Mouse (Mus musculus) erythroblast, embryonic 14.5 days (primary cell): ENCODE data around the gene Pus1. TPM values are rescaled to one million over a fixed set of nuclear protein-coding genes. Genes with fewer than 3 reads are reported as not detected.

Experiments used
- H3K27me3 ChIP-seq: 2 replicates; pipeline ENCODE4 v1.6.1; 2012; ENCODE audit warnings: inconsistent platforms; ENCODE audit not compliant: control insufficient read depth
- H3K36me3 ChIP-seq: 2 replicates; pipeline ENCODE4 v1.6.1; 2012; ENCODE audit warnings: mild to moderate bottlenecking, inconsistent platforms; ENCODE audit not compliant: control insufficient read depth
- H3K4me1 ChIP-seq: 2 replicates; pipeline ENCODE4 v1.6.1; 2012; ENCODE audit warnings: inconsistent platforms; ENCODE audit not compliant: control insufficient read depth
- H3K4me3 ChIP-seq: replicated peaks from 2 replicates; pipeline ENCODE3; 2012; ENCODE audit warnings: moderate library complexity, mild to moderate bottlenecking, inconsistent platforms
- H3K9me3 ChIP-seq: 2 replicates; pipeline ENCODE4 v1.6.1; 2012; ENCODE audit warnings: low read length, inconsistent platforms, mixed read lengths; ENCODE audit not compliant: control insufficient read depth
- GATA1 ChIP-seq: IDR thresholded peaks from 2 replicates; pipeline ENCODE4 v1.6.1; 2012; ENCODE audit warnings: low read length, inconsistent platforms, mixed read lengths
- TAL1 ChIP-seq: IDR thresholded peaks from 3 replicates; pipeline ENCODE4 v1.6.1; 2012; ENCODE audit warnings: low read length, inconsistent platforms, mixed read lengths
- polyA plus RNA-seq: library from polyadenylated mRNA; stranded (reverse); fragments of >175 nt; gene quantifications from 2 replicates; pipeline ENCODE4 v1.2.3, GENCODE M21; 2012

Gene Pus1
- polyA plus RNA-seq = 3.1 and 3.7 TPM in 2 replicates

DNA sequence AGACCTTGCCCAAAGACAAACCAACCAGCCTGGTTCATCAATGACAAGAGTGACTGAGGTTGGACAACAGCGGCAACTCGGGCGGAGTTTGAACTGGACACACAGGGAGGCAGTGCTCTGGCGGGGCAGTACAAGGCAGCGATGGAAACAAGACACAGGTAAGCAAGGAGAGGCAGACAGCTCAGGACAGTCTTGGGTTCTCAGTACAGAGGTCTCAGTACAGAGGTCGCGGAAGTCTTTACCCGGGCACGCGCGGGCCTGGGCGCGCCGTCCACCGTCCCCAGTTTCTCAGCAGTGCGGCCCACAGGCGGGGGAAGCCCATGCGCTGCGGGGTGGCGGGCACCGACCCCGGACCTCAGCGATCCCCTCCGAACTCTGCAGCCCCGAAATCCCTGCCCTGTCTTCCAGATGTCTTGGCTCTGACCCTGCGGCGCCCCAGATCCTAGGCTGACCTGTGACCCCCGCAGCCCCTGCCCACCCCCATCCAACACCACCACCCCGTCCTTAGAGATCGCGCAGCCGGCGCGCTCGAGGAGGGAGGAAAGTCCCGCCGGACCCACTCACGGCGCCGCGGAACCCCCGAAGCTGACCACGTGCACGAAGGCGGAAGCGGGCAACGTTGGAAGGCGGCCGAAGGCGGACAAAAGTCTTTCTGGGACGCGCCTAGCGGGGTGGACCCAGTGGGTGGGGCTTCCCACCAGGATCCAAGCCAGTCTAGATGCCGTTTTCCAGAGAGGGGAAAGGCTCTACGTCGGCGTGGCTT lies at the start of gene Pus1:
TSS of gene Pus1 (minus strand) at position 662 of the 763 bp plus-strand sequence.
- Histone ChIP-seq H3K9me3 (no peaks in the 10 kb centered on the region), H3K4me3 (peak within 1 kb of the TSS; percentile 67), H3K36me3 (peaks cover 55% of the 10 kb centered on the region), H3K4me1 (peaks cover 71% of the 10 kb centered on the region), H3K27me3 (no peaks in the 10 kb centered on the region)
- no peak for TF ChIP-seq GATA1
- no peak for TF ChIP-seq TAL1

DNA sequence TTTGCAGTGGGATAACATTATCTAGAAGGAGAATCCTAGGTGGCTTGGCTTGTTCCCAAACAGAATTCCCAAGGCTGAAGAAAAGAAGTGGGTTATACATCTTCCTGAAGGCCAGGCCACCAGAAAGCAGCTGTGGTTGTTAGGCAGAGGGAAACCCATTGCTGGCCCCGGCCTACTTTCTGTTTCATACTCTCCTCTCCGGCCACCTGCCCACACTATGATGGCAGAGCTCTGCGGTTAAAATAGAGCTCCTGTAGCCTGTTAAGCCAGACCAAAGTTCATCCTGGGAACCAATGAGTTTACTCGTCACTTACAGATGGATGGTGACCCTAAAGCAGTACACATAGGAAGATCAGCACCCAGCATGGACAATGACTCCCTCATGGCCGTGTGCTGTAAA lies 47.1 kb upstream of the Pus1 start:
- H3K36me3 ChIP-seq = peaks cover 49% of the 10 kb centered on the region
- no peak overlapping the region for H3K4me3 ChIP-seq
- TF ChIP-seq TAL1 (no peak), GATA1 (no peak)

DNA sequence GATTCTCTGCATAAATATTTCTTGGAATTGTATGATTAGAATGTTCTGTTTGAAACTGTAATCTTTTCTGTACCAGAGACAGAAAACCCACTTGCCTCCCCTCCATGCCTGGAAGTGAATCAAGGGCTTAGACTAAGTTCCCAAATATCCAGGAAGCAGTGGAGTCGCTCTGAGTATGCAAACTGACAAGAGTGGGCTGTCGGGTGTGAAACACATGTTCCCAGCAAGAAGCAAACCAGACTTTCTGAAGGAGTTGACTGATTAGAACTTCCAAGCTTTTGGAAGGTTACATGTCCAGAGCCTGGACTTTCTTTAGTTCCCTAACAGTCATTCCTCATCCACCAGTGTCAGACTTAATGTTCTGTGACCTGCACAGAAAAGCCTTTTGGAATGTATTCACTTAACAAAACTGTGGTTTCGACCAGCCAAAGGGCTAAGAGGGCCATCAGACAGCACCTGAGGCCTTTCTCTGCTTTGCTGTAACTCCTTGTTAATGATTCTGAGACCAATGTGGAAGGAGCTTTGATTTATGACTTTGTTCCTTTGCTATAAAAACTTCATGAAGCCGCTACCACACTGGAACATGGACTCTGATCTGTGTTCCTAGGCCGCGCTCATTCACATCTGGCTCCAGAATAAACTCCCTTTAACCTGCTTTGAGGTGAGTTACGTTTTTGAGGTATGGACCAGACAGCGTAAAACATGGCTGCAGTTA lies 46.5 kb upstream of the Pus1 start:
- Histone ChIP-seq H3K4me3 (no peak overlapping the region), H3K36me3 (peaks cover 43% of the 10 kb centered on the region), H3K9me3 (no peaks in the 10 kb centered on the region), H3K27me3 (peaks cover 10% of the 10 kb centered on the region), H3K4me1 (peaks cover 12% of the 10 kb centered on the region)
- TF ChIP-seq TAL1 (no peak), GATA1 (no peak)

More for the DNA sequence above, 47.1 kb upstream of the Pus1 start:
- Histone ChIP-seq H3K9me3 (no peaks in the 10 kb centered on the region), H3K27me3 (peaks cover 5% of the 10 kb centered on the region), H3K4me1 (peaks cover 12% of the 10 kb centered on the region)

DNA sequence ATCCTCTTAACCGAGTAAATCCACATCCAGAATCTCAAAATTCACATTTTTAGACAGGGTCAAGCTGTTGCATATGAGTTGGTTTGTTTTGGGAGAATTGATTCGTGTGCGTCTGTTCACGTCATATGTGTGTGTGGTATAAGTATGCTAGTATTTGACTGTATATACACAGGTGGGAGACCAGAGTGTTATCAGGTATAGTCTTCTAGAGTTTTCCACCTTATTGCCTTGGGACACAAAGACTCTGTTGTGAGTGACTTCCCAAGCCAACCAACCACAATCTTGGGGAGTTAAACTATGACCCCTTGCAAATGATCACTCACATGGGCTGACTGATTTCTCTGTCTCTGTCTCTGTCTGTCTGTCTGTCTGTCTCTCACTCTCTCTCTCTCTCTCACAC lies 44.0 kb upstream of the Pus1 start:
- TF ChIP-seq TAL1 = no peak
- no peak for TF ChIP-seq GATA1
- Histone ChIP-seq H3K4me1 (peaks cover 7% of the 10 kb centered on the region), H3K9me3 (no peaks in the 10 kb centered on the region), H3K4me3 (no peak overlapping the region), H3K36me3 (peaks cover 21% of the 10 kb centered on the region), H3K27me3 (peaks cover 13% of the 10 kb centered on the region)

DNA sequence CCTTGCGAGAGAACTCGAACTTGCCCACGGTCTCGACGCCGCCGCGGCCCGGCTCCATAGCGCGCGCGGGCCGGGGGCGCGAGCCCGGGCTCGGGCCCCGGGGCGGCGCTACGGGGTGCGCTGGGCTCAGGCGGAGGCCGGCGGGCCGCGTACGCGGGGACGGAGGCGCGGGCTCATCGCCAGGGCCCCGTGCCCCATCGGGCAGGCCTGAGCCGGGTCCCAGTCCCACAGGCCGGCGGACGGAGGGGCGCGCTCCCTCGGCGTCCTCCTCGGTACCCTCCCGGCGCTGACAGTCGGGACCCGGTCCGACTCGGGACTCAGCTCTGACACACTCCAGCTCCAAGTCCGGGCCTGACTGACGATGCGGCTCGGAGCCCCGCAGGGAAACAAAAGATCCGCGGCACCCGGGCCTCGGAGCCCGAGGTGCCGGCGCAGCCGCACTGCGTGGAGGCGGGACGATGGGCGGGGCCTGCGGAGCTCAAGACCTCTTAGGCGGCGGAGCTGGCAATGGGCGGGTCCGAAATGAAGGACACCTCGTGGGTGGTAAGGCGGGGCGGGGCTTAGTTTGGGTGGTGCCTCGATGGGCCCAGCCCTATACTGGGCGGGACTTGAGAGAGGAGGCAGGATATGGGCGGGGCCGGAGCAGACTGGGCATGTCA lies 29.3 kb upstream of the Pus1 start, which contains the start of gene Ulk1:
TSS of gene Ulk1 (minus strand) at position 431 of the 659 bp plus-strand sequence.
- H3K36me3 ChIP-seq = peaks cover 32% of the 10 kb centered on the region
- H3K27me3 ChIP-seq = no peaks in the 10 kb centered on the region; the same call in 1 of the 2 replicates
- peaks cover 60% of the 10 kb centered on the region for H3K4me1 ChIP-seq
- peak within 1 kb of the TSS; percentile 93 for H3K4me3 ChIP-seq
- no peaks in the 10 kb centered on the region for H3K9me3 ChIP-seq
- no peak for TF ChIP-seq GATA1
- TF ChIP-seq TAL1 = no peak

DNA sequence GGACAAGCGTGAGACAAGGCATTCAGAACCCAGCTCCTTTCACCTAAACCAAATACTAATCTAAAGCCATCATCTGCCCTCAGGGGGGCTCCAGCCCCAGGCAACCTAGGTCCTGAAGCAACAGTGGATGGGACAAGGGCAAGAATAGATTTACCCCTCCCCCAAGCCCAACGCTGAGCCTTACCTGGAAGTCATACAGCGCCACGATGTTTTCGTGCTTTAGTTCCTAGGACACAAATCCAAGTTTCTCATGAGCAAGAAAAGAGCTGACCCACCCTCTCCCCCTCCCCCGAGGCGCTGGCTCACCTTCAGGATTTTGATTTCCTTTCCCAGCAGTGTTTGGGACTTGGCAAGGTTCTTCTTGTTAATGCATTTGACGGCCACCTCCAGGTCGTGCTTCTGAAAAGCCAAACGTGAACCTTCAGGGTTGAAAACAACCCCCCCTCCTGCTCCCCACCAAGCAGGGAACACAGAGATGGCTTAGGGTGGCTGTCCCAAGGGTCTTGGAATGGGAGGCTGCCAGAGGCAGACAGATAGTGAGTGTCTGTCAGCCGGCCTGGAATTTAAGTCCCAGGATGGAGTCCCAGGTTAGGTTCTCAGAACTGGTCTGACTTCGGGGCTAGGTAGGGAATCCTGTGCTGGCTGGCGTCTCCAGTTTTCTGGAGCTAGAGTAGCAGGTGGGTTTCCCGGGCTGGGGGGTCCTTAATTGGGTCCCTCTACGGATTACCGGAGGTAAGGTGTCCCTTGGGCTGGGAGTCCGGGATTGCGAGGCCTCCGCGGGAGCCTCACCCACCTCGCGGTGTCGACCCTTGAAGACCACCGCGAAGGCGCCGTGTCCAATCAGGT lies 28.6 kb upstream of the Pus1 start:
- TF ChIP-seq GATA1 (peak; percentile 23; the same call in 1 of the 2 replicates), TAL1 (no peak)
- Histone ChIP-seq H3K9me3 (no peaks in the 10 kb centered on the region), H3K36me3 (peaks cover 39% of the 10 kb centered on the region), H3K4me3 (peak overlapping the region; percentile 93), H3K4me1 (peaks cover 67% of the 10 kb centered on the region), H3K27me3 (no peaks in the 10 kb centered on the region)

DNA sequence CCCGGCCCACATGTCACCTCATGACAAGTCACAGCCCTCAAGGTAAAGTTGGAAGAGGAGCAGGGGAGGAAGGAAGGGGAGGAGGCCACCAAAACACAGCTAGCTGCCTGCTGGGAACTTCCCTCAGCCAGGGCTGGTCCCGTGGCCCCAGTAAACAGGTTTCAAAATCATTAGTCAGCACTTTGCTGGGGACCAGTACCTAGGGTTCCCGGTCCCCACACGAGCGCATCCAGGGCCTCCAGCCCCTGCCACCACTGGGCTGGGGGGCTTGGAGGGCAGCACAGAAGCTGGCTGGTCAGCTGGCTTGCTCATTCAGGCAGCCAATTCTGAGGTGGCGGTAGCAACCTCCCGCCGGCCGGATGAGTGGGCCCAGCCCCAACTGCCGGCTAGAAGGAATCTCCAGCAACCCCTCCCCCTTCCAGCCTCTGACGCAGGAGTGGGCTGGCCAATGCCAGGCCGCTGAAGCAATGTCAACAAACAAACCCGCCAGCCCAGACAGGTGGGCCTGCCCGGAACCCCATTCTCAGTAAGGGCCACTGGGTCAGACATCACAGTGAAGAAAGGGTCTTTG lies 27.7 kb upstream of the Pus1 start:
- Histone ChIP-seq H3K9me3 (no peaks in the 10 kb centered on the region), H3K27me3 (no peaks in the 10 kb centered on the region), H3K36me3 (peaks cover 46% of the 10 kb centered on the region), H3K4me3 (peak overlapping the region; percentile 93), H3K4me1 (peaks cover 75% of the 10 kb centered on the region)
- TF ChIP-seq TAL1 = no peak
- TF ChIP-seq GATA1 = no peak

DNA sequence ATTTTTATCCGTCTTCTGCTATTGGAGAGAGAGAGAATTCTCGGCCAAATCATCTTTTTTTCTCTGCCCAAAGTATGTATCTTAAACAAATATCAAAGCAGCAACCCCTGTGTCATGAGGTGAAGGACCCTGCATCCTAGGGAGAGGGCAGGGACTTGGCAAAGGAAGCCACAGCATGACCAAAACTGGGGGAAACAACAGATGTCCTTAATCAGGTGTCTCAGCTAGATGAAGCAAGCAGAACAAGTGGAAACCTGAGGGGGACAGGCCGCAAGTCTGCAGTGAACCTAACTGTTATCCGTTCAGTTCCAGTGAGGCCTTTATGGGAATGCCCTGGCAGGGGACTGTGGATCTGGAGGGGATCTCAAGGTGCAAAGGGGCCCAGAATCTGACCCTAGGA lies 27.0 kb upstream of the Pus1 start:
- no peaks in the 10 kb centered on the region for H3K27me3 ChIP-seq
- TF ChIP-seq TAL1 (no peak), GATA1 (no peak)
- peaks cover 53% of the 10 kb centered on the region for H3K36me3 ChIP-seq
- peaks cover 82% of the 10 kb centered on the region for H3K4me1 ChIP-seq
- H3K9me3 ChIP-seq = no peaks in the 10 kb centered on the region
- peak overlapping the region; percentile 93 for H3K4me3 ChIP-seq
